Mouse (Mus musculus): ENCODE data around the gene Uba2. TPM values are rescaled to one million over a fixed set of nuclear protein-coding genes. Genes with fewer than 3 reads are reported as not detected.
"Not testable (repeated sequence)": the region's sequence is repeated elsewhere in the genome, so short reads cannot be mapped to it uniquely, and the experiment has no call there.

Uba2 gene
- polyA plus RNA-seq (2015; fragmentation: Nextera tagmentation; extraction: Ambion mirVana): 111 and 114 TPM in 2 replicates

- Histone ChIP-seq H3K27ac (replicated peaks) (peak within 1 kb of the TSS; percentile 93), H3K4me3 (peak within 1 kb of the TSS; percentile 90), H3K9ac (peak within 1 kb of the TSS; percentile 97), H3K4me2 (peak within 1 kb of the TSS; percentile 79), H3K9me3 (no peaks in the 10 kb centered on the region), H3K27me3 (replicated peaks) (no peaks in the 10 kb centered on the region), H3K4me1 (peaks cover 12% of the 10 kb centered on the region), H3K36me3 (peaks cover 19% of the 10 kb centered on the region)
- no peak for ATAC-seq (ENCODE audit: extremely low read depth, insufficient number of reproducible peaks, low FRiP score, low TSS enrichment)
- WGBS: 80% methylated on average over 3 of the region's 3 CpGs
Observed at GRCm38 (mm10) chr7:34169454-34169853, at the start of gene Uba2. TSS of gene Uba2 (minus strand) at chr7:34169599.

- no peaks in the 10 kb centered on the region for H3K4me1 ChIP-seq
- H3K4me3 ChIP-seq: no peak overlapping the region
- 71% methylated on average over 1 of the region's 1 CpGs for WGBS
- ATAC-seq (ENCODE audit: extremely low read depth, insufficient number of reproducible peaks, low FRiP score, low TSS enrichment): no peak
- H3K4me2 ChIP-seq: no peak overlapping the region
- H3K27ac ChIP-seq (replicated peaks): no peak overlapping the region
- no peaks in the 10 kb centered on the region for H3K9me3 ChIP-seq
- H3K36me3 ChIP-seq: peaks cover 100% of the 10 kb centered on the region
- no peak overlapping the region for H3K9ac ChIP-seq
- H3K27me3 ChIP-seq (replicated peaks): no peaks in the 10 kb centered on the region
Observed at GRCm38 (mm10) chr7:34218496-34218895, 49.1 kb upstream of the Uba2 start.

- Histone ChIP-seq H3K4me3 (no peak overlapping the region), H3K4me2 (no peak overlapping the region), H3K9ac (no peak overlapping the region), H3K27ac (replicated peaks) (no peak overlapping the region), H3K36me3 (peaks cover 100% of the 10 kb centered on the region), H3K9me3 (no peaks in the 10 kb centered on the region), H3K4me1 (no peaks in the 10 kb centered on the region), H3K27me3 (replicated peaks) (no peaks in the 10 kb centered on the region)
- WGBS: 83% methylated on average over 10 of the region's 10 CpGs
- no peak for ATAC-seq (ENCODE audit: extremely low read depth, insufficient number of reproducible peaks, low FRiP score, low TSS enrichment)
Observed at GRCm38 (mm10) chr7:34216474-34216873, 47.1 kb upstream of the Uba2 start.

GRCm38 (mm10) chr7:34215481-34215880 lies 46.1 kb upstream of the Uba2 start:
- H3K9ac ChIP-seq: no peak overlapping the region

GRCm38 (mm10) chr7:34214644-34215043 lies 45.2 kb upstream of the Uba2 start:
- WGBS: 88% methylated on average over 8 of the region's 8 CpGs
- peaks cover 100% of the 10 kb centered on the region for H3K36me3 ChIP-seq

More at GRCm38 (mm10) chr7:34215481-34215880, 46.1 kb upstream of the Uba2 start:
- ATAC-seq (ENCODE audit: extremely low read depth, insufficient number of reproducible peaks, low FRiP score, low TSS enrichment): no peak
- H3K9me3 ChIP-seq: no peaks in the 10 kb centered on the region
- H3K27ac ChIP-seq (replicated peaks): no peak overlapping the region
- H3K4me2 ChIP-seq: no peak overlapping the region
- peaks cover 100% of the 10 kb centered on the region for H3K36me3 ChIP-seq
- 0 out of 2 replicates have a peak, but pooled peaks cover 3% of the 10 kb centered on the region for H3K4me1 ChIP-seq
- 89% methylated on average over 9 of the region's 9 CpGs for WGBS
- no peak overlapping the region for H3K4me3 ChIP-seq
- no peaks in the 10 kb centered on the region for H3K27me3 ChIP-seq (replicated peaks)

GRCm38 (mm10) chr7:34213281-34213680 lies 43.9 kb upstream of the Uba2 start:
- Histone ChIP-seq H3K4me3 (no peak overlapping the region), H3K4me1 (0 out of 2 replicates have a peak, but pooled peaks cover 4% of the 10 kb centered on the region), H3K36me3 (peaks cover 100% of the 10 kb centered on the region), H3K27ac (replicated peaks) (no peak overlapping the region), H3K4me2 (no peak overlapping the region), H3K9ac (no peak overlapping the region), H3K9me3 (no peaks in the 10 kb centered on the region), H3K27me3 (replicated peaks) (no peaks in the 10 kb centered on the region)
- WGBS: 86% methylated on average over 7 of the region's 7 CpGs
- ATAC-seq (ENCODE audit: extremely low read depth, insufficient number of reproducible peaks, low FRiP score, low TSS enrichment): no peak

More at GRCm38 (mm10) chr7:34214644-34215043, 45.2 kb upstream of the Uba2 start:
- H3K4me1 ChIP-seq: 0 out of 2 replicates have a peak, but pooled peaks cover 4% of the 10 kb centered on the region
- H3K4me3 ChIP-seq: no peak overlapping the region
- no peak overlapping the region for H3K4me2 ChIP-seq
- no peak overlapping the region for H3K27ac ChIP-seq (replicated peaks)
- H3K9ac ChIP-seq: no peak overlapping the region
- H3K9me3 ChIP-seq: no peaks in the 10 kb centered on the region
- no peaks in the 10 kb centered on the region for H3K27me3 ChIP-seq (replicated peaks)
- ATAC-seq (ENCODE audit: extremely low read depth, insufficient number of reproducible peaks, low FRiP score, low TSS enrichment): no peak

GRCm38 (mm10) chr7:34208027-34208745 lies 38.8 kb upstream of the Uba2 start:
- Histone ChIP-seq H3K4me3 (no peak overlapping the region), H3K27ac (replicated peaks) (no peak overlapping the region), H3K27me3 (replicated peaks) (no peaks in the 10 kb centered on the region), H3K36me3 (peaks cover 100% of the 10 kb centered on the region), H3K4me1 (0 out of 2 replicates have a peak, but pooled peaks cover 4% of the 10 kb centered on the region), H3K9me3 (no peaks in the 10 kb centered on the region), H3K9ac (no peak overlapping the region), H3K4me2 (no peak overlapping the region)
- 86% methylated on average over 9 of the region's 9 CpGs for WGBS
- no peak for ATAC-seq (ENCODE audit: extremely low read depth, insufficient number of reproducible peaks, low FRiP score, low TSS enrichment)

GRCm38 (mm10) chr7:34206331-34206730 lies 36.9 kb upstream of the Uba2 start:
- Histone ChIP-seq H3K4me2 (no peak overlapping the region), H3K27me3 (replicated peaks) (no peaks in the 10 kb centered on the region), H3K27ac (replicated peaks) (no peak overlapping the region), H3K36me3 (peaks cover 100% of the 10 kb centered on the region), H3K9ac (no peak overlapping the region), H3K9me3 (no peaks in the 10 kb centered on the region), H3K4me1 (0 out of 2 replicates have a peak, but pooled peaks cover 4% of the 10 kb centered on the region), H3K4me3 (no peak overlapping the region)
- 88% methylated on average over 6 of the region's 6 CpGs for WGBS
- ATAC-seq (ENCODE audit: extremely low read depth, insufficient number of reproducible peaks, low FRiP score, low TSS enrichment): no peak

- not testable (repeated sequence) for H3K27me3 ChIP-seq (replicated peaks); H3K4me1 ChIP-seq; H3K4me3 ChIP-seq; H3K9me3 ChIP-seq; H3K27ac ChIP-seq (replicated peaks); ATAC-seq (ENCODE audit: extremely low read depth, insufficient number of reproducible peaks, low FRiP score, low TSS enrichment); H3K4me2 ChIP-seq; H3K9ac ChIP-seq
- H3K36me3 ChIP-seq: peaks cover 69% of the 10 kb centered on the region
- 92% methylated on average over 10 of the region's 10 CpGs for WGBS
Observed at GRCm38 (mm10) chr7:34202147-34202546, 32.7 kb upstream of the Uba2 start.

GRCm38 (mm10) chr7:34200829-34201228 lies 31.4 kb upstream of the Uba2 start:
- no peak overlapping the region for H3K4me2 ChIP-seq
- H3K27me3 ChIP-seq (replicated peaks): no peaks in the 10 kb centered on the region
- no peak overlapping the region for H3K27ac ChIP-seq (replicated peaks)
- H3K36me3 ChIP-seq: peaks cover 56% of the 10 kb centered on the region
- peaks cover 4% of the 10 kb centered on the region; the same call in 1 of the 2 replicates for H3K9me3 ChIP-seq
- no peak for ATAC-seq (ENCODE audit: extremely low read depth, insufficient number of reproducible peaks, low FRiP score, low TSS enrichment)
- 97% methylated on average over 2 of the region's 2 CpGs for WGBS
- peaks cover 3% of the 10 kb centered on the region for H3K4me1 ChIP-seq
- no peak overlapping the region for H3K4me3 ChIP-seq
- H3K9ac ChIP-seq: no peak overlapping the region

GRCm38 (mm10) chr7:34198346-34198745 lies 28.9 kb upstream of the Uba2 start:
- no peak overlapping the region for H3K9ac ChIP-seq
- no peaks in the 10 kb centered on the region for H3K27me3 ChIP-seq (replicated peaks)
- H3K4me2 ChIP-seq: no peak overlapping the region
- WGBS: 37% methylated on average over 3 of the region's 3 CpGs
- no peak overlapping the region for H3K27ac ChIP-seq (replicated peaks)
- no peak for ATAC-seq (ENCODE audit: extremely low read depth, insufficient number of reproducible peaks, low FRiP score, low TSS enrichment)
- peaks cover 4% of the 10 kb centered on the region; the same call in 1 of the 2 replicates for H3K9me3 ChIP-seq
- peaks cover 41% of the 10 kb centered on the region for H3K36me3 ChIP-seq
- H3K4me1 ChIP-seq: peaks cover 11% of the 10 kb centered on the region
- no peak overlapping the region for H3K4me3 ChIP-seq
